Mouse (Mus musculus): Measurements from ENCODE around the gene Nme8.

Gene Nme8

DNA sequence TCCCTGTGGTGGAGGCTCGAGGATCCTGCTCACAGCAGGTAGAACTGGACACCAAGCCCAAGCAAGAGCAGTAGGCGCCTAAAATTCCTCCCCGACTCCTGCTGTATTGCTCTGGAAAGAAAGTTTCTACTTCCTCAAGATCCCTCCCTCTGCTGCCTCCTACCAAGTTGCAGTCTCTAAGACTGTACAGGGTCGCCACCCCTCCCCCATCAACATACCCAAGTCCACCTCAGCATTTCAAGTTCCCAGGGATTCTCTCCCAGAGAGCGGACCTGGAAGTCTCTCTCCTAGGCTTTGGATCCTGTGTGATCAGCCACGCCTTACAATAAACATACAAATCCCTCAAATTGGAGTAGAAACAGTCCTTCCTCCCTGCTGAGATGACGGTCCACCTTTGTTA, at the start of gene Nme8:
Gene Nme8, minus strand, starts transcription at position 5 of the 400 bp plus-strand sequence.
- DNase-seq (ENCODE audit: low read depth), result no peak

DNA sequence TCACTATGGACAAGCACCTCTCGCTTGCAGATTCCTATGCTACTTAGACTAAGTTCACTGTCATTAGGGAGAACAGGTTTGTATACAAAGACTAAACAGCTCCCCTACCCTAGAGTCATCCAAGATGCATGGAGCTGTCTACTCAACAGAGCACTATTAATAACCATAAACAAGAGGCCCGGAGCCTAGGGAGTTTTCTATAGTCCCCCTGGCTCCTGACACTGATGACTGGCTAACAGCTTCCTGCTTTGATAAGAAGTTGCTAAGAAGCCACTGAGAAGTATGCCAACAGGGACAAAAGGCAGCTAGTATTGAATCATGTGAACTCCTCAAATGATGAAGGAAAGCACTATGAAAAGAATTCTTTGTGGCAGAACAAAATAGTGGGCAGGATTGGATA, 48.1 kb upstream of the Nme8 start:
- no peak for DNase-seq (ENCODE audit: low read depth)

DNA sequence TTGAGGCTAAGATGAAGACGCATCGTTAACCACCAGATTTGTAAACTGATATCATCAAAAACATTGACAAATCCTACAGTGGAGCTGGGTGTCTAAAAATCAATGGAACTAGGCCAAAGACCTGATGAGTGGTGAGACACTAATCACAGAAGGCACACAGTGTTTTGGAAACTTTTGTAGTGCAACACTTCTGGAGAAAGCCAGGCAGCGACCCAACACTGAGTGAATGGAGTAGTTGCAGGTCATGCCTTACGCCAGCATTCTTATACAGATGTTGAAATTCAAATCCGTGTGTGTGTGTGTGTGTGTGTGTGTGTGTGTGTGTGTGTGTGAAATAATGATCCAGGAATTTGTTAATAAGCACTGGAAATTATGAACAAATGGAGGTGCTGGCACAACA, 46.9 kb upstream of the Nme8 start:
- DNase-seq (ENCODE audit: low read depth), result no peak

- DNase-seq (ENCODE audit: low read depth), result no peak
Observed at GRCm38 (mm10) chr13:19734597-19734996, 37.0 kb upstream of the Nme8 start.

DNA sequence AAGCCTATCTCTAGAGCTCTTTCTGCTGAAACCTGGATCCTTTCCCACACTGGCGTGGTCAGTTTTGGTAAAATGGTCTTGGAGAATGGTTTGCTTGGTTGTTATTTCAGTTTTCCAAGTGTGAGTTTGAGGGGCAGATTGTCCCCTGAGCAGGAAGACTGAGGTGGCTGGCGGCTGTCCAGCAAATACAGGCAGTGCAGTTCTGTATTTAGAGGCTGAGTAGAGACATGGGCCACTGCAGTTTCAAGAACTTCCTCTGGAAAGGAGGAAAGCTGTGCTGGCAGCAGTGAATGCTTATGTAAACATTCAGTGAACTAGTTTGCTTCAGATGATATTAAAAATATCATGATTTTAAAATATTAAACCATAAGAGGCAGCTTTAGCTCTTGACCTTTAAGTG, 33.2 kb upstream of the Nme8 start:
- no peak for DNase-seq (ENCODE audit: low read depth)

DNA sequence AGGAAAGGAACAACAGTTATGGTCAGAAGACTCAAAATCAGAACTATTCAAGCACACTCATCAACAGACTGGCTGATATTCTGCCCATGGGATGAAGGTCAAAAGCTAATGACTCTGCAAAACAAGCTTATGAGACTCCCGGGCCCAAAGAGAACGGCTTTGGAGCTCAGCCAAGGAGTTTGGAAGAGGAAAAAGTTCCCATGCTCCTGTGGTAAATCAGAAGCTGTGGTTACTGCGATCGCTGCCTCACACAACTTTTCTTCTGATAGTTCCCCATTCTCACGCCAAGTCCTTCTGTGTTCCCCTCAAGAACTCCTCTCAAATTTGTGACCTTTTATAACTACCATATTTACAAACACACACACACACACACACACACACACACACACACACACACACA, 21.4 kb upstream of the Nme8 start:
- no peak for DNase-seq (ENCODE audit: low read depth)

GRCm38 (mm10) chr13:19717201-19717600, 19.6 kb upstream of the Nme8 start:
- no peak for DNase-seq (ENCODE audit: low read depth)

DNA sequence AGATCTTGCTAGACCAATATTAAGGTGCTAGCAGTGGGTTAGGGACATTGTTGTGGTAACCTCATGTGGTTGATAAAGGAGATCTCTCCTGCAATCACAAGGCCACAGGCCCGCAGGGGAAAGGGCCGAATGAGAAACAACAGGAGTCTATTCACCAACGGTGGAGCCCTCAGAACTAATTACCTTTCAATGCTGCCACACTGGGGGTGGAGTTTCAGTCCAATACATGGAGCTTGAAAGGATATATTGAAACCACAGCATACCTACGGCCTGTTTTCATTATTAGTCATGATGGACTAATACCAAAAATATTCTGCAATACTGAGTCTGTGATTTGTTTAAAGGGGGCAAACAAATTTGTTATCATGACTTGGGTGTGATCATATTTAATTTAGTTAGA, 6.2 kb upstream of the Nme8 start:
- no peak for DNase-seq (ENCODE audit: low read depth)

GRCm38 (mm10) chr13:19701443-19702078, 4.0 kb upstream of the Nme8 start:
- DNase-seq (ENCODE audit: low read depth), result no peak

- no peak for DNase-seq (ENCODE audit: low read depth)
Observed at GRCm38 (mm10) chr13:19700733-19701442, 3.3 kb upstream of the Nme8 start.

DNA sequence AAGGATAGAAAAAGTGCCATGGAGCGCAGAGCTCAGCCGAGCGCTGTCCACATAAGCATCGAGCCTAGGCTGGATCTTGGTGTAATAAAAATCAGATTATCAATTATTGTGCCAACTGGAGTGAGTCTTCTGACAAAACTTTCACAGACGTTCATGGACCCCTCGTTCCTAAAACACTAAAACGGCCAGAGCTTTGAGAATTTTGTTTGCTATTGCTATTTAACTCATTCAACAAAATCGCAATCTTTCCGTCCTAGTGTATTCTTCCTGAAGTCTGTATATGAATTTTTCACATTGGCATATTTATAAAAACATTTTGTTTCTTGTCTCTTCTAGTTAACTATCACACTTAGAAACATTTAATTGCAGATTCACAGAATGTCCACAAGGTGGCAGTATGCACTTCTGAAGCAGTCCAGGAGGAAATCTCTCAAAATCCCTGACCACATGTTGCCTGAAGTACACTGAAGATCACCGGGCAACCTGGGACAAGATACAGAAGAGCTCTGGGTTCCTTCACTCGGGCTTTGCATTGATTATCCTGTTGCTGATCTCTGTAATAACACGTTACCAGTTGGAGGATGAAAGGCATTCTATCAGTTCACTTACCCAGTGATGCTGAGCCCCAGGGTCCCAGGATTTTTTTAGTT, 1.1 kb upstream of the Nme8 start:
- peak; percentile 47 for DNase-seq (ENCODE audit: low read depth)

DNA sequence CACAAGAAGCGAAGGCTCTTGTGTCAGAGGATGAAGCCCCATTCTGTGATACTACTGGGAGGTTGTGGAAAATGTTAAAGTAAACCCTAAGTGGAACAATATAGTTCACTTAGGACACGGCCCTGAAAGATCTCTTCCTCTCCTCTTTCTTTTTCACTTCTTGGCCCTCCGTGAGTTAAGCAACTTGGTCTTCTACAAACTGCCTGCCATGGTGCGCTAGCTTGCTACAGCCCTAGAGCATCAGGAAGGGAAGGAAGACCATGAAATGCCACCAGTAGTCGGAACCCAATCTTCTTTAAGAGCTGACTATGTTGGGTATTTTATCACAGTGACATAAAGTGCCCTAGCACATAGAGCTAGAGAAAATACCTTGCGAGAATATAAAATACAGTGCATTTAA, 7.2 kb downstream of the Nme8 start:
- DNase-seq (ENCODE audit: low read depth), result no peak

GRCm38 (mm10) chr13:19689971-19690370, 7.6 kb downstream of the Nme8 start:
- DNase-seq (ENCODE audit: low read depth), result no peak

DNA sequence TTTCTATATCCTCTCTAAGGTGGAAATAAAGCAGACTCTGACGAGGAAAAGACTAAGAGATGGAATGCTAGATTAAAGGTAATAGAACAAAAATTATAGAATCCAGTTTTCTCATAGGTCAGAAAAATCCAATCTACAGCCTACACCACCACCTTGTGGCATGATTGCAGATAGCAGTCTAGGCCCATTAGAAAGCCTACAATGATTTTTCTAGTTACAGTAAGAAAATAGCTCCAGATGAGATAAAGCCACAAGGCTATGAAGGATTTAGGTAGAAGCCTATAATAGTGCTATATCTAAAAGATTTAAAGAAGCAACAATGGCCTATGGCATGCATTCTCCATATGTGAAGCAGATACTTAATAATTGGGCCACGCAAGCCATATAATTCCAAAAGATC, 13.6 kb downstream of the Nme8 start:
- no peak for DNase-seq (ENCODE audit: low read depth)

GRCm38 (mm10) chr13:19682879-19683640, 14.5 kb downstream of the Nme8 start:
- DNase-seq (ENCODE audit: low read depth), result no peak

GRCm38 (mm10) chr13:19674601-19675000, 23.0 kb downstream of the Nme8 start:
- no peak for DNase-seq (ENCODE audit: low read depth)

GRCm38 (mm10) chr13:19674025-19674424, 23.6 kb downstream of the Nme8 start:
- DNase-seq (ENCODE audit: low read depth), result no peak

- DNase-seq (ENCODE audit: low read depth), result no peak
Observed at GRCm38 (mm10) chr13:19668355-19669140, 29.0 kb downstream of the Nme8 start.

- no peak for DNase-seq (ENCODE audit: low read depth)
Observed at GRCm38 (mm10) chr13:19652405-19652804, 45.2 kb downstream of the Nme8 start.

DNA sequence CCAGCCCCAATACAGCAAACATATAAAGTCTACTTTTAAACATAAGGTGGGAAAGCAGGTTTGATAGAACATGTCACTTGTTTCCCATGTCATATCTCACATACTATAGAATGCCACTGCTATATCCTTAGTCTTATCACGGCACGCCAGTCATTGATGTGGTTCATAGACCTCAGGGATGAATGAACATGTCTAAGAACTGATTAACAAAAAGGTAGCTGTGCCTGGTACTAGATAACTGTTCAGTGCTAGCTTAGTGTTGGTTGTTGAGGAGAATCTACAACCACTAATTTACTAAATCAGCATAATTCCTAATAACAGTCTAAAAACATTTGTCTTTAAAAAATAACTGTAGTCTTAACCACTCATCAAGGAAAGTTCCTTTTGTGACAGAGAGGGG, 47.8 kb downstream of the Nme8 start:
- no peak for DNase-seq (ENCODE audit: low read depth)

GRCm38 (mm10) chr13:19644225-19644624, 53.4 kb downstream of the Nme8 start:
- no peak for DNase-seq (ENCODE audit: low read depth)

DNA sequence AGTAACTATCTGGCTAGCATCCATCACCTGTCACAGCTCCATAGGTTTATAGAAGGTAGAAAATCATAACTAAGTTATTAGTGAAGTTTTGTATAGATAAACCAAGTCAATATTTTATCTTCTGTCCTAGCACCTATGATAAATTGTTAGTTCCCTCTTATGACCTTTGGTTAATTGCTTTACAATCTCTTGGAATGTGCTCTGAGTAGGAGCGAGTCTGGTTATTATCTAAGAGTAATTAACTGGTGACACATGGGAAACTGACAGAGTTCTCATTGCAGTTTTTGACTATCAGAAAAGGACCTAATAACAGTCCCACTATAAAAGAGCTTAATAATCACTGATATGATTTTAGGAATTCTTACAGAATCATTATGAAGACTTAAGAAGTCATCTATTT, 54.1 kb downstream of the Nme8 start:
- no peak for DNase-seq (ENCODE audit: low read depth)

Measured in naive thymus-derived CD4-positive, alpha-beta T cell, adult 2 months (primary cell).